Mouse (Mus musculus) heart, adult 2 months (tissue): ENCODE measurements around the gene Eif4h. TPM values are rescaled to one million over a fixed set of nuclear protein-coding genes. Genes with fewer than 3 reads are reported as not detected.
A peak's percentile ranks its signal among the peaks of the same experiment; 100 is the strongest.

Experiments
- DNase-seq, 2 experiments: peaks; one replicate each; pipeline ENCODE4 v3.0.0; 2021
- H3K27ac ChIP-seq: fragments of 200-600 bp; 2 replicates; pipeline ENCODE4 v1.8.1; 2022
- H3K27me3 ChIP-seq: fragments of 200-500 bp; 2 replicates; pipeline ENCODE4 v1.6.1; 2012; ENCODE audit warnings: mild to moderate bottlenecking, low read length, inconsistent platforms, mixed read lengths; ENCODE audit not compliant: control insufficient read depth, insufficient read depth
- H3K36me3 ChIP-seq: fragments of 200-500 bp; 2 replicates; pipeline ENCODE4 v1.6.1; 2012; ENCODE audit warnings: low read length, inconsistent platforms; ENCODE audit not compliant: control insufficient read depth, insufficient read depth
- H3K4me1 ChIP-seq: fragments of 200-500 bp; 2 replicates; pipeline ENCODE4 v1.6.1; 2011; ENCODE audit warnings: low read length; ENCODE audit not compliant: control insufficient read depth, insufficient read depth
- H3K4me3 ChIP-seq: fragments of 200-600 bp; 2 replicates; pipeline ENCODE4 v1.8.1; 2022
- H3K79me2 ChIP-seq: fragments of 200-500 bp; replicated peaks from 2 replicates; pipeline ENCODE4 v1.6.1; 2012; ENCODE audit warnings: mild to moderate bottlenecking, inconsistent platforms, low read length, moderate library complexity, mixed read lengths; ENCODE audit not compliant: control insufficient read depth, insufficient read depth
- H3K9ac ChIP-seq: fragments of 200-500 bp; 2 replicates; pipeline ENCODE4 v1.6.1; 2012; ENCODE audit warnings: low read depth, mild to moderate bottlenecking, control low read depth, inconsistent platforms, low read length, mixed read lengths
- CTCF ChIP-seq: fragments of 200-600 bp; IDR thresholded peaks from 2 replicates; pipeline ENCODE4 v1.8.1; 2022; ENCODE audit warnings: antibody characterized with exemption, mild to moderate bottlenecking, moderate library complexity
- EP300 ChIP-seq: fragments of 200-500 bp; IDR thresholded peaks from 2 replicates; pipeline ENCODE4 v1.6.1; 2011; ENCODE audit warnings: low read depth, low read length, control low read depth; ENCODE audit not compliant: insufficient read depth
- POLR2A ChIP-seq: fragments of 200-500 bp; IDR thresholded peaks from 2 replicates; pipeline ENCODE4 v1.6.1; 2011; ENCODE audit warnings: mild to moderate bottlenecking, low read depth, low read length, control low read depth; ENCODE audit not compliant: insufficient read depth
- WGBS: fragments of 180-500 bp; shearing (Covaris S2); methylation state at CpG from one replicate; pipeline ENCODE4 v1.1.7; 2018; 5-methylcytosine and 5-hydroxymethylcytosine counted together
- intact Hi-C: fragments of 180-260 bp; cut with DNase I; formaldehyde crosslinking; loops from one replicate; pipeline ENCODE4 v1.15.1; 2025
- polyA plus RNA-seq: library from polyadenylated mRNA; depleted of rRNA; stranded (reverse); fragments of >200 nt; gene quantifications from 2 replicates; pipeline ENCODE4 v1.2.3, GENCODE M21; 2012
- total RNA-seq, 2 experiments: library from RNA; stranded (reverse); gene quantifications; 2 replicates each; pipeline ENCODE4 v1.2.3; 2021

Eif4h gene
- total and polyA plus RNA-seq, 3 experiments: 126 to 137 (median 131) TPM

DNA sequence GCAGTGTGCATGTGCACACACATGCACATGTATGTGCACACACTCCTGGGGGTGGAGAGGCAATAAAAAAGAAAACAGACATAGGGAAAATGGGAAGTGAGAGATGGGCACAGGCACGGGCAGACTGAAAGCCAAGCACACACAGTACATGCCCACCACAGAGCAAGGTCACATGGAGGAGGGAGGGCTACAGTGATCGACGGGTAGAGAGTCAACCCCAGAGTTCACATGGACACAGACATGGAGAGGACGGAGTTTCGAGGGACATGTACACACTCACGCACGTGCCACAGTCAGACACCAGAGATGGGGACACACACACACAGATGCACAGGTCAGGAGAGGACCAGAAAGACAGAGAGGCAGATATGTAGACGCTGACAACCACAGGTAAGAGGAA, 23.9 kb downstream of the Eif4h start:
- no peak overlapping the region for H3K4me3 ChIP-seq
- intact Hi-C loops: loop anchor here (5.0 to 10.0 kb wide), 2 partner anchors 87 to 289 kb away; partner anchors contain the start of gene Tmem270
- WGBS: 77% methylated on average over 8 of the region's 8 CpGs
- no peak overlapping the region for H3K27ac ChIP-seq
- H3K36me3 ChIP-seq: no peaks in the 10 kb centered on the region
- H3K79me2 ChIP-seq: no peaks in the 10 kb centered on the region
- H3K27me3 ChIP-seq: no peaks in the 10 kb centered on the region
- H3K4me1 ChIP-seq: peaks cover 2% of the 10 kb centered on the region; the same call in 1 of the 2 replicates
- TF ChIP-seq POLR2A: no peak
- TF ChIP-seq CTCF: no peak
- TF ChIP-seq EP300: no peak
- DNase-seq: no peak
- H3K9ac ChIP-seq: no peak overlapping the region

DNA sequence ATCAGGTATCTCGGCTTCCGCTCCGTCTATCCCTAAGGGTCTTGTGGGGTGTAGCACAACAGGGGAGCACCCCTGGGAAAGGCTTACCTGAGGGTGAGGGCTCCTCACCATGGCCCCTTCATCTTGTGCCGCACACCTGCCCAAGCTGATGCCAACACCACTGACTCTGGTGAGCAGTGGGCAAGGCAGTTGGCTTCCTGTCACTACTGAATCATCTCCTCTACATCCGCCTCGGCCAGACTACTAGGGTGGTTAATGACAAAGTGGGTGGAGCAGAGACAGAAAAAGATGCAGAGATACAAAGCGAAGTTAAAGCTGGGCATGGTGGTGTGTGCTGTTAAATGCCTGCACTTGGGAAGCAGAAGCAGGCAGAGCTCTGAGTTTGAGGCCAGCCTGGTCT, 24.5 kb downstream of the Eif4h start, which contains the start of gene Lat2:
TSS of gene Lat2 (minus strand) at position 224 of the 400 bp plus-strand sequence.
- Histone ChIP-seq H3K27ac (no peak within 1 kb of the TSS), H3K4me3 (no peak within 1 kb of the TSS), H3K9ac (no peak within 1 kb of the TSS), H3K4me1 (peaks cover 2% of the 10 kb centered on the region; the same call in 1 of the 2 replicates), H3K79me2 (no peaks in the 10 kb centered on the region), H3K36me3 (no peaks in the 10 kb centered on the region), H3K27me3 (no peaks in the 10 kb centered on the region)
- 0 out of 2 replicates have a peak, but pooled peaks have one; percentile 24 for TF ChIP-seq POLR2A
- no peak for TF ChIP-seq CTCF
- intact Hi-C loops: loop anchor here (5.0 to 10.0 kb wide), 2 partner anchors 87 to 290 kb away; partner anchors contain the start of gene Tmem270
- 68% methylated on average over 7 of the region's 7 CpGs for WGBS
- peak in 1 of 2 experiments; percentile 36 for DNase-seq

GRCm38 (mm10) chr5:134614296-134614695, 25.0 kb downstream of the Eif4h start:
- WGBS: 87% methylated on average over 8 of the region's 8 CpGs
- peak in 1 of 2 experiments; percentile 24 for DNase-seq
- H3K4me3 ChIP-seq: no peak overlapping the region

GRCm38 (mm10) chr5:134613727-134614126, 25.6 kb downstream of the Eif4h start:
- H3K4me1 ChIP-seq: peaks cover 2% of the 10 kb centered on the region; the same call in 1 of the 2 replicates
- 70% methylated on average over 9 of the region's 9 CpGs for WGBS
- peak in 1 of 2 experiments; percentile 49 for DNase-seq
- H3K27me3 ChIP-seq: no peaks in the 10 kb centered on the region
- no peak overlapping the region for H3K9ac ChIP-seq
- H3K4me3 ChIP-seq: no peak overlapping the region
- intact Hi-C loops: loop anchor here (10.0 kb wide), 1 partner anchor 291 kb away; the partner anchor contains the start of gene Tmem270
- H3K36me3 ChIP-seq: no peaks in the 10 kb centered on the region
- H3K27ac ChIP-seq: no peak overlapping the region
- no peaks in the 10 kb centered on the region for H3K79me2 ChIP-seq
- TF ChIP-seq EP300 (no peak), CTCF (no peak), POLR2A (no peak)

More at GRCm38 (mm10) chr5:134614296-134614695, 25.0 kb downstream of the Eif4h start:
- Histone ChIP-seq H3K36me3 (no peaks in the 10 kb centered on the region), H3K4me1 (peaks cover 2% of the 10 kb centered on the region; the same call in 1 of the 2 replicates), H3K79me2 (no peaks in the 10 kb centered on the region), H3K27ac (no peak overlapping the region), H3K9ac (no peak overlapping the region), H3K27me3 (no peaks in the 10 kb centered on the region)
- intact Hi-C loops: loop anchor here (10.0 kb wide), 1 partner anchor 291 kb away; the partner anchor contains the start of gene Tmem270
- TF ChIP-seq EP300 (no peak), POLR2A (no peak), CTCF (no peak)

GRCm38 (mm10) chr5:134611810-134612521, 27.3 kb downstream of the Eif4h start:
- Histone ChIP-seq H3K79me2 (no peaks in the 10 kb centered on the region), H3K9ac (no peak overlapping the region), H3K4me1 (peaks cover 2% of the 10 kb centered on the region; the same call in 1 of the 2 replicates), H3K36me3 (no peaks in the 10 kb centered on the region), H3K27me3 (no peaks in the 10 kb centered on the region), H3K27ac (no peak overlapping the region), H3K4me3 (no peak overlapping the region)
- no peak for DNase-seq
- intact Hi-C loops: loop anchor here (10.0 kb wide), 1 partner anchor 293 kb away; the partner anchor contains the start of gene Tmem270
- WGBS: 56% methylated on average over 8 of the region's 8 CpGs
- TF ChIP-seq CTCF (no peak), POLR2A (no peak), EP300 (no peak)
